Mouse (Mus musculus): Measurements from ENCODE around the gene Mllt1. TPM values are rescaled to one million over a fixed set of nuclear protein-coding genes. Genes with fewer than 3 reads are reported as not detected.

Mllt1 gene
- polyA plus RNA-seq (2015; fragmentation: Nextera tagmentation; extraction: Ambion mirVana), result 69.0 and 74.9 TPM in 2 replicates

GRCm38 (mm10) chr17:56935363-56936131, at the start of gene Mllt1:
Mllt1 (minus strand) TSS chr17:56935415.
- H3K27ac ChIP-seq (replicated peaks), result peak within 1 kb of the TSS; percentile 91

GRCm38 (mm10) chr17:56984886-56985285, 49.7 kb upstream of the Mllt1 start:
- H3K27me3 ChIP-seq (replicated peaks), result no peaks in the 10 kb centered on the region
- H3K9ac ChIP-seq (replicated peaks), result no peak overlapping the region
- WGBS, result 83% methylated on average over 9 of the region's 9 CpGs
- no peaks in the 10 kb centered on the region for H3K36me3 ChIP-seq
- no peak for ATAC-seq (ENCODE audit: low FRiP score)
- H3K4me3 ChIP-seq (replicated peaks), result no peak overlapping the region
- H3K27ac ChIP-seq (replicated peaks), result no peak overlapping the region
- H3K9me3 ChIP-seq (replicated peaks), result no peaks in the 10 kb centered on the region
- H3K4me1 ChIP-seq, result peaks cover 2% of the 10 kb centered on the region; the same call in 1 of the 2 replicates
- H3K4me2 ChIP-seq, result no peak overlapping the region

More at GRCm38 (mm10) chr17:56935363-56936131, at the start of gene Mllt1:
- no peaks in the 10 kb centered on the region for H3K27me3 ChIP-seq (replicated peaks)
- peaks cover 40% of the 10 kb centered on the region for H3K4me1 ChIP-seq
- no peaks in the 10 kb centered on the region for H3K36me3 ChIP-seq
- peak within 1 kb of the TSS; percentile 92 for H3K4me2 ChIP-seq
- H3K9ac ChIP-seq (replicated peaks), result peak within 1 kb of the TSS; percentile 99
- H3K4me3 ChIP-seq (replicated peaks), result peak within 1 kb of the TSS; percentile 96
- H3K9me3 ChIP-seq (replicated peaks), result no peaks in the 10 kb centered on the region
- WGBS, result 3% methylated on average over 68 of the region's 76 CpGs
- ATAC-seq (ENCODE audit: low FRiP score), result peak; percentile 98

- Histone ChIP-seq H3K36me3 (no peaks in the 10 kb centered on the region), H3K4me3 (replicated peaks) (no peak within 1 kb of the TSS), H3K27ac (replicated peaks) (no peak within 1 kb of the TSS), H3K27me3 (replicated peaks) (no peaks in the 10 kb centered on the region), H3K9me3 (replicated peaks) (no peaks in the 10 kb centered on the region), H3K9ac (replicated peaks) (no peak within 1 kb of the TSS), H3K4me2 (no peak within 1 kb of the TSS), H3K4me1 (no peaks in the 10 kb centered on the region)
- ATAC-seq (ENCODE audit: low FRiP score), result no peak
- 87% methylated on average over 5 of the region's 5 CpGs for WGBS
Measured at GRCm38 (mm10) chr17:56982013-56982412, 46.8 kb upstream of the Mllt1 start, which contains the start of gene Acer1. Acer1 (minus strand) TSS chr17:56982126.

- ATAC-seq (ENCODE audit: low FRiP score), result no peak
- Histone ChIP-seq H3K9ac (replicated peaks) (no peak overlapping the region), H3K9me3 (replicated peaks) (no peaks in the 10 kb centered on the region), H3K27ac (replicated peaks) (no peak overlapping the region), H3K4me1 (no peaks in the 10 kb centered on the region), H3K4me2 (no peak overlapping the region), H3K36me3 (no peaks in the 10 kb centered on the region), H3K4me3 (replicated peaks) (no peak overlapping the region), H3K27me3 (replicated peaks) (no peaks in the 10 kb centered on the region)
- WGBS, result 78% methylated on average over 7 of the region's 7 CpGs
Measured at GRCm38 (mm10) chr17:56981049-56981448, 45.8 kb upstream of the Mllt1 start.

GRCm38 (mm10) chr17:56979524-56979923, 44.3 kb upstream of the Mllt1 start:
- H3K4me1 ChIP-seq, result no peaks in the 10 kb centered on the region
- H3K9me3 ChIP-seq (replicated peaks), result no peaks in the 10 kb centered on the region
- H3K9ac ChIP-seq (replicated peaks), result no peak overlapping the region
- no peak for ATAC-seq (ENCODE audit: low FRiP score)
- H3K27me3 ChIP-seq (replicated peaks), result no peaks in the 10 kb centered on the region
- H3K27ac ChIP-seq (replicated peaks), result no peak overlapping the region
- H3K4me3 ChIP-seq (replicated peaks), result no peak overlapping the region
- WGBS, result 10% methylated on average over 7 of the region's 8 CpGs
- no peak overlapping the region for H3K4me2 ChIP-seq
- H3K36me3 ChIP-seq, result no peaks in the 10 kb centered on the region

GRCm38 (mm10) chr17:56976531-56977390, 41.5 kb upstream of the Mllt1 start:
- no peak overlapping the region for H3K27ac ChIP-seq (replicated peaks)
- no peak overlapping the region for H3K4me3 ChIP-seq (replicated peaks)
- no peaks in the 10 kb centered on the region for H3K9me3 ChIP-seq (replicated peaks)
- H3K27me3 ChIP-seq (replicated peaks), result no peaks in the 10 kb centered on the region
- no peak overlapping the region for H3K9ac ChIP-seq (replicated peaks)
- H3K4me1 ChIP-seq, result no peaks in the 10 kb centered on the region
- 85% methylated on average over 8 of the region's 8 CpGs for WGBS
- no peak for ATAC-seq (ENCODE audit: low FRiP score)
- no peak overlapping the region for H3K4me2 ChIP-seq
- H3K36me3 ChIP-seq, result no peaks in the 10 kb centered on the region

- H3K27me3 ChIP-seq (replicated peaks), result no peaks in the 10 kb centered on the region
- H3K4me3 ChIP-seq (replicated peaks), result no peak overlapping the region
- no peak overlapping the region for H3K27ac ChIP-seq (replicated peaks)
- H3K9ac ChIP-seq (replicated peaks), result no peak overlapping the region
- WGBS, result 84% methylated on average over 3 of the region's 3 CpGs
- H3K4me1 ChIP-seq, result no peaks in the 10 kb centered on the region
- ATAC-seq (ENCODE audit: low FRiP score), result no peak
- H3K36me3 ChIP-seq, result no peaks in the 10 kb centered on the region
- no peak overlapping the region for H3K4me2 ChIP-seq
- H3K9me3 ChIP-seq (replicated peaks), result no peaks in the 10 kb centered on the region
Measured at GRCm38 (mm10) chr17:56975391-56975790, 40.2 kb upstream of the Mllt1 start.

- 82% methylated on average over 5 of the region's 5 CpGs for WGBS
Measured at GRCm38 (mm10) chr17:56974708-56975240, 39.6 kb upstream of the Mllt1 start.

GRCm38 (mm10) chr17:56973956-56974707, 38.9 kb upstream of the Mllt1 start:
- 61% methylated on average over 13 of the region's 14 CpGs for WGBS
- Histone ChIP-seq H3K36me3 (no peaks in the 10 kb centered on the region), H3K9ac (replicated peaks) (no peak overlapping the region), H3K27ac (replicated peaks) (no peak overlapping the region), H3K4me1 (no peaks in the 10 kb centered on the region), H3K4me2 (no peak overlapping the region), H3K9me3 (replicated peaks) (no peaks in the 10 kb centered on the region), H3K4me3 (replicated peaks) (no peak overlapping the region), H3K27me3 (replicated peaks) (no peaks in the 10 kb centered on the region)
- no peak for ATAC-seq (ENCODE audit: low FRiP score)

More at GRCm38 (mm10) chr17:56974708-56975240, 39.6 kb upstream of the Mllt1 start:
- no peaks in the 10 kb centered on the region for H3K27me3 ChIP-seq (replicated peaks)
- no peak overlapping the region for H3K4me3 ChIP-seq (replicated peaks)
- H3K36me3 ChIP-seq, result no peaks in the 10 kb centered on the region
- no peak for ATAC-seq (ENCODE audit: low FRiP score)
- no peaks in the 10 kb centered on the region for H3K9me3 ChIP-seq (replicated peaks)
- no peak overlapping the region for H3K4me2 ChIP-seq
- no peaks in the 10 kb centered on the region for H3K4me1 ChIP-seq
- H3K27ac ChIP-seq (replicated peaks), result no peak overlapping the region
- no peak overlapping the region for H3K9ac ChIP-seq (replicated peaks)

GRCm38 (mm10) chr17:56970081-56970480, 34.9 kb upstream of the Mllt1 start:
- ATAC-seq (ENCODE audit: low FRiP score), result no peak
- Histone ChIP-seq H3K9ac (replicated peaks) (no peak overlapping the region), H3K4me1 (no peaks in the 10 kb centered on the region), H3K27me3 (replicated peaks) (no peaks in the 10 kb centered on the region), H3K4me3 (replicated peaks) (no peak overlapping the region), H3K36me3 (no peaks in the 10 kb centered on the region), H3K4me2 (no peak overlapping the region), H3K27ac (replicated peaks) (no peak overlapping the region), H3K9me3 (replicated peaks) (no peaks in the 10 kb centered on the region)
- 73% methylated on average over 5 of the region's 5 CpGs for WGBS

GRCm38 (mm10) chr17:56969321-56969720, 34.1 kb upstream of the Mllt1 start:
- Histone ChIP-seq H3K4me1 (no peaks in the 10 kb centered on the region), H3K4me3 (replicated peaks) (no peak overlapping the region), H3K27ac (replicated peaks) (no peak overlapping the region), H3K9ac (replicated peaks) (no peak overlapping the region), H3K36me3 (no peaks in the 10 kb centered on the region), H3K27me3 (replicated peaks) (no peaks in the 10 kb centered on the region), H3K9me3 (replicated peaks) (no peaks in the 10 kb centered on the region), H3K4me2 (no peak overlapping the region)
- 65% methylated on average over 3 of the region's 3 CpGs for WGBS
- ATAC-seq (ENCODE audit: low FRiP score), result no peak

Measured in neural tube, embryonic 15.5 days (tissue).